Mouse (Mus musculus): ENCODE data around the gene Xxylt1. TPM values are rescaled to one million over a fixed set of nuclear protein-coding genes. Genes with fewer than 3 reads are reported as not detected.

Xxylt1 gene
- polyA plus RNA-seq, 1 experiment = 16.2 TPM

GRCm38 (mm10) chr16:31080573-31081051 is 620 bp downstream of the Xxylt1 start:
- H3K27ac ChIP-seq (ENCODE audit: insufficient read depth, low read length) = no peak overlapping the region
- H3K4me3 ChIP-seq (ENCODE audit: insufficient read depth, low read length) = peak overlapping the region; percentile 41
- TF ChIP-seq POLR2A (IDR thresholded peaks at IDR 0.05; ENCODE audit: extremely low read depth, insufficient read depth, low read length) (no peak), CTCF (IDR thresholded peaks at IDR 0.05; ENCODE audit: extremely low read depth, insufficient read depth, low read length) (no peak)
- H3K4me1 ChIP-seq (ENCODE audit: control insufficient read depth, insufficient read depth, low read length) = peaks cover 4% of the 10 kb centered on the region; the same call in 1 of the 2 replicates

GRCm38 (mm10) chr16:31077396-31077795 is 3.8 kb downstream of the Xxylt1 start:
- Histone ChIP-seq H3K4me1 (ENCODE audit: control insufficient read depth, insufficient read depth, low read length) (peaks cover 4% of the 10 kb centered on the region; the same call in 1 of the 2 replicates), H3K4me3 (ENCODE audit: insufficient read depth, low read length) (no peak overlapping the region), H3K27ac (ENCODE audit: insufficient read depth, low read length) (no peak overlapping the region)
- no peak for TF ChIP-seq CTCF (IDR thresholded peaks at IDR 0.05; ENCODE audit: extremely low read depth, insufficient read depth, low read length)
- TF ChIP-seq POLR2A (IDR thresholded peaks at IDR 0.05; ENCODE audit: extremely low read depth, insufficient read depth, low read length) = no peak

GRCm38 (mm10) chr16:31076436-31076835 is 4.8 kb downstream of the Xxylt1 start:
- Histone ChIP-seq H3K4me1 (ENCODE audit: control insufficient read depth, insufficient read depth, low read length) (peaks cover 4% of the 10 kb centered on the region; the same call in 1 of the 2 replicates), H3K4me3 (ENCODE audit: insufficient read depth, low read length) (no peak overlapping the region), H3K27ac (ENCODE audit: insufficient read depth, low read length) (no peak overlapping the region)
- TF ChIP-seq POLR2A (IDR thresholded peaks at IDR 0.05; ENCODE audit: extremely low read depth, insufficient read depth, low read length) = no peak
- TF ChIP-seq CTCF (IDR thresholded peaks at IDR 0.05; ENCODE audit: extremely low read depth, insufficient read depth, low read length) = no peak

GRCm38 (mm10) chr16:31074324-31074908 is 6.8 kb downstream of the Xxylt1 start:
- no peak overlapping the region for H3K27ac ChIP-seq (ENCODE audit: insufficient read depth, low read length)
- TF ChIP-seq CTCF (IDR thresholded peaks at IDR 0.05; ENCODE audit: extremely low read depth, insufficient read depth, low read length) = no peak
- no peak for TF ChIP-seq POLR2A (IDR thresholded peaks at IDR 0.05; ENCODE audit: extremely low read depth, insufficient read depth, low read length)
- 0 out of 2 replicates have a peak, but pooled peaks cover 1% of the 10 kb centered on the region for H3K4me1 ChIP-seq (ENCODE audit: control insufficient read depth, insufficient read depth, low read length)
- no peak overlapping the region for H3K4me3 ChIP-seq (ENCODE audit: insufficient read depth, low read length)

- no peak overlapping the region for H3K4me3 ChIP-seq (ENCODE audit: insufficient read depth, low read length)
- TF ChIP-seq CTCF (IDR thresholded peaks at IDR 0.05; ENCODE audit: extremely low read depth, insufficient read depth, low read length) (no peak), POLR2A (IDR thresholded peaks at IDR 0.05; ENCODE audit: extremely low read depth, insufficient read depth, low read length) (no peak)
- no peak overlapping the region for H3K27ac ChIP-seq (ENCODE audit: insufficient read depth, low read length)
- 0 out of 2 replicates have a peak, but pooled peaks cover 1% of the 10 kb centered on the region for H3K4me1 ChIP-seq (ENCODE audit: control insufficient read depth, insufficient read depth, low read length)
These were observed 9.5 kb downstream of the Xxylt1 start for GRCm38 (mm10) chr16:31071731-31072130.

GRCm38 (mm10) chr16:31070358-31071133 is 10.7 kb downstream of the Xxylt1 start:
- no peak overlapping the region for H3K27ac ChIP-seq (ENCODE audit: insufficient read depth, low read length)
- TF ChIP-seq CTCF (IDR thresholded peaks at IDR 0.05; ENCODE audit: extremely low read depth, insufficient read depth, low read length) (peak; percentile 96), POLR2A (IDR thresholded peaks at IDR 0.05; ENCODE audit: extremely low read depth, insufficient read depth, low read length) (no peak)
- H3K4me1 ChIP-seq (ENCODE audit: control insufficient read depth, insufficient read depth, low read length) = peaks cover 3% of the 10 kb centered on the region
- H3K4me3 ChIP-seq (ENCODE audit: insufficient read depth, low read length) = no peak overlapping the region

GRCm38 (mm10) chr16:31069211-31070166 is 11.7 kb downstream of the Xxylt1 start:
- Histone ChIP-seq H3K27ac (ENCODE audit: insufficient read depth, low read length) (no peak overlapping the region), H3K4me1 (ENCODE audit: control insufficient read depth, insufficient read depth, low read length) (peaks cover 3% of the 10 kb centered on the region), H3K4me3 (ENCODE audit: insufficient read depth, low read length) (no peak overlapping the region)
- no peak for TF ChIP-seq POLR2A (IDR thresholded peaks at IDR 0.05; ENCODE audit: extremely low read depth, insufficient read depth, low read length)
- TF ChIP-seq CTCF (IDR thresholded peaks at IDR 0.05; ENCODE audit: extremely low read depth, insufficient read depth, low read length) = no peak

- H3K4me3 ChIP-seq (ENCODE audit: insufficient read depth, low read length) = no peak overlapping the region
- no peak for TF ChIP-seq CTCF (IDR thresholded peaks at IDR 0.05; ENCODE audit: extremely low read depth, insufficient read depth, low read length)
- no peak for TF ChIP-seq POLR2A (IDR thresholded peaks at IDR 0.05; ENCODE audit: extremely low read depth, insufficient read depth, low read length)
These were observed 13.0 kb downstream of the Xxylt1 start for GRCm38 (mm10) chr16:31068280-31068679.

More at GRCm38 (mm10) chr16:31068280-31068679, 13.0 kb downstream of the Xxylt1 start:
- no peak overlapping the region for H3K27ac ChIP-seq (ENCODE audit: insufficient read depth, low read length)
- peaks cover 3% of the 10 kb centered on the region for H3K4me1 ChIP-seq (ENCODE audit: control insufficient read depth, insufficient read depth, low read length)
